Mouse (Mus musculus): Measurements from ENCODE around the gene Sbds. TPM values are rescaled to one million over a fixed set of nuclear protein-coding genes. Genes with fewer than 3 reads are reported as not detected.

Sbds gene
- total RNA-seq, 1 experiment, result 61.0 TPM

- no peak overlapping the region for H3K9ac ChIP-seq (ENCODE audit: insufficient read depth, low read depth, low read length, poor library complexity, severe bottlenecking)
- no peak for DNase-seq (ENCODE audit: low read depth, low spot score)
- H3K9me3 ChIP-seq (ENCODE audit: control insufficient read depth, insufficient read depth, low read depth, low read length), result no peaks in the 10 kb centered on the region
- no peak overlapping the region for H3K4me3 ChIP-seq (ENCODE audit: insufficient read depth in 1 of 2, low read depth in 1 of 2, low read length in 2 of 2, poor library complexity in 1 of 2, severe bottlenecking in 1 of 2)
- H3K4me1 ChIP-seq (ENCODE audit: control insufficient read depth in 2 of 2, insufficient read depth in 2 of 2, low read length in 2 of 2, poor library complexity in 1 of 2), result peaks cover 0 to 6% of the 10 kb centered on the region in 2 experiments; a peak in 1 of 4 replicates
- no peak overlapping the region for H3K27ac ChIP-seq (ENCODE audit: insufficient read depth, low read depth, low read length, poor library complexity, severe bottlenecking)
- TF ChIP-seq MAFK (IDR thresholded peaks at IDR 0.05; ENCODE audit: insufficient read depth, low read depth, low read length) (no peak), HCFC1 (IDR thresholded peaks at IDR 0.05; ENCODE audit: borderline replicate concordance, insufficient read depth, low read length) (no peak), ZC3H11A (IDR thresholded peaks at IDR 0.05; ENCODE audit: borderline replicate concordance, low read depth, low read length) (no peak)
- in situ Hi-C loops (cut with MboI; ENCODE audit: low sequenced_read_pairs in 2 of 2, unreplicated experiment in 2 of 2), result no loop called here
- H3K36me3 ChIP-seq (ENCODE audit: control insufficient read depth, insufficient read depth, low read length, poor library complexity, severe bottlenecking), result peaks cover 26% of the 10 kb centered on the region
These were observed 48.0 kb downstream of the Sbds start for GRCm38 (mm10) chr5:130207299-130207698.

- in situ Hi-C loops (cut with MboI; ENCODE audit: low sequenced_read_pairs in 2 of 2, unreplicated experiment in 2 of 2), result no loop called here
- H3K4me3 ChIP-seq (ENCODE audit: insufficient read depth in 1 of 2, low read depth in 1 of 2, low read length in 2 of 2, poor library complexity in 1 of 2, severe bottlenecking in 1 of 2), result no peak overlapping the region
- H3K36me3 ChIP-seq (ENCODE audit: control insufficient read depth, insufficient read depth, low read length, poor library complexity, severe bottlenecking), result peaks cover 18% of the 10 kb centered on the region
- H3K9me3 ChIP-seq (ENCODE audit: control insufficient read depth, insufficient read depth, low read depth, low read length), result no peaks in the 10 kb centered on the region
- DNase-seq (ENCODE audit: low read depth, low spot score), result no peak
- H3K9ac ChIP-seq (ENCODE audit: insufficient read depth, low read depth, low read length, poor library complexity, severe bottlenecking), result no peak overlapping the region
- no peak for TF ChIP-seq CHD2 (IDR thresholded peaks at IDR 0.05; ENCODE audit: low read depth, low read length)
- TF ChIP-seq ZNF384 (IDR thresholded peaks at IDR 0.05; ENCODE audit: low read depth, low read length), result no peak
- no peak for TF ChIP-seq HCFC1 (IDR thresholded peaks at IDR 0.05; ENCODE audit: borderline replicate concordance, insufficient read depth, low read length)
- no peak for TF ChIP-seq ZC3H11A (IDR thresholded peaks at IDR 0.05; ENCODE audit: borderline replicate concordance, low read depth, low read length)
- TF ChIP-seq MAFK (IDR thresholded peaks at IDR 0.05; ENCODE audit: insufficient read depth, low read depth, low read length), result no peak
- no peaks in the 10 kb centered on the region for H3K4me1 ChIP-seq (ENCODE audit: control insufficient read depth in 2 of 2, insufficient read depth in 2 of 2, low read length in 2 of 2, poor library complexity in 1 of 2)
- H3K27ac ChIP-seq (ENCODE audit: insufficient read depth, low read depth, low read length, poor library complexity, severe bottlenecking), result no peak overlapping the region
These were observed 49.8 kb downstream of the Sbds start for GRCm38 (mm10) chr5:130205441-130206023.

GRCm38 (mm10) chr5:130204560-130204959, 50.8 kb downstream of the Sbds start:
- H3K9ac ChIP-seq (ENCODE audit: insufficient read depth, low read depth, low read length, poor library complexity, severe bottlenecking), result no peak overlapping the region
- peaks cover 11% of the 10 kb centered on the region for H3K36me3 ChIP-seq (ENCODE audit: control insufficient read depth, insufficient read depth, low read length, poor library complexity, severe bottlenecking)
- DNase-seq (ENCODE audit: low read depth, low spot score), result no peak

DNA sequence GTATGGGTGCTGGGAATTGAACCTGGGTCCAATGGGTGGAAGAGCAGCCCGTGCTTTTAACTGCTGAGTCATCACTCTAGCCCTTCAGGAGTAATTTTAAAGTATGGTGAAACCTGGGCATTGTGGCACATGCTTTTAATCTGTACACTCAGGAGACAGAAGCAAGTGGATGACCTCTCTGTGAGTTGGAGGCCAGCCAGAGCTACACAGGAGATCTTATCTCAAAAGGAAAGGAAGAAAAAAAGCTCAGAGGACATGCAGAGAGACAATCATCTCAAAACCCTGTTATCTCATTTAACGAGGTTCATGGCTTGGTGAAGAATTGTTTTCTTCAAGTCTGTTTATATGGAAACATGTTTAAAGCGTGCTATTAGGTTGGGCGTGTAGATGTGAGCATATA, 51.4 kb downstream of the Sbds start:
- Histone ChIP-seq H3K36me3 (ENCODE audit: control insufficient read depth, insufficient read depth, low read length, poor library complexity, severe bottlenecking) (peaks cover 9% of the 10 kb centered on the region), H3K4me3 (ENCODE audit: insufficient read depth in 1 of 2, low read depth in 1 of 2, low read length in 2 of 2, poor library complexity in 1 of 2, severe bottlenecking in 1 of 2) (no peak overlapping the region), H3K4me1 (ENCODE audit: control insufficient read depth in 2 of 2, insufficient read depth in 2 of 2, low read length in 2 of 2, poor library complexity in 1 of 2) (no peaks in the 10 kb centered on the region), H3K27ac (ENCODE audit: insufficient read depth, low read depth, low read length, poor library complexity, severe bottlenecking) (no peak overlapping the region), H3K9ac (ENCODE audit: insufficient read depth, low read depth, low read length, poor library complexity, severe bottlenecking) (no peak overlapping the region), H3K9me3 (ENCODE audit: control insufficient read depth, insufficient read depth, low read depth, low read length) (no peaks in the 10 kb centered on the region)
- no peak for DNase-seq (ENCODE audit: low read depth, low spot score)
- TF ChIP-seq HCFC1 (IDR thresholded peaks at IDR 0.05; ENCODE audit: borderline replicate concordance, insufficient read depth, low read length) (no peak), ZNF384 (IDR thresholded peaks at IDR 0.05; ENCODE audit: low read depth, low read length) (no peak), MAFK (IDR thresholded peaks at IDR 0.05; ENCODE audit: insufficient read depth, low read depth, low read length) (peak; percentile 90)
- in situ Hi-C loops (cut with MboI; ENCODE audit: low sequenced_read_pairs in 2 of 2, unreplicated experiment in 2 of 2), result no loop called here

More at GRCm38 (mm10) chr5:130204560-130204959, 50.8 kb downstream of the Sbds start:
- Histone ChIP-seq H3K4me3 (ENCODE audit: insufficient read depth in 1 of 2, low read depth in 1 of 2, low read length in 2 of 2, poor library complexity in 1 of 2, severe bottlenecking in 1 of 2) (no peak overlapping the region), H3K4me1 (ENCODE audit: control insufficient read depth in 2 of 2, insufficient read depth in 2 of 2, low read length in 2 of 2, poor library complexity in 1 of 2) (no peaks in the 10 kb centered on the region), H3K27ac (ENCODE audit: insufficient read depth, low read depth, low read length, poor library complexity, severe bottlenecking) (no peak overlapping the region), H3K9me3 (ENCODE audit: control insufficient read depth, insufficient read depth, low read depth, low read length) (no peaks in the 10 kb centered on the region)
- in situ Hi-C loops (cut with MboI; ENCODE audit: low sequenced_read_pairs in 2 of 2, unreplicated experiment in 2 of 2), result no loop called here
- TF ChIP-seq MAFK (IDR thresholded peaks at IDR 0.05; ENCODE audit: insufficient read depth, low read depth, low read length), result no peak
- TF ChIP-seq HCFC1 (IDR thresholded peaks at IDR 0.05; ENCODE audit: borderline replicate concordance, insufficient read depth, low read length), result no peak
- no peak for TF ChIP-seq CHD2 (IDR thresholded peaks at IDR 0.05; ENCODE audit: low read depth, low read length)
- no peak for TF ChIP-seq ZC3H11A (IDR thresholded peaks at IDR 0.05; ENCODE audit: borderline replicate concordance, low read depth, low read length)
- TF ChIP-seq ZNF384 (IDR thresholded peaks at IDR 0.05; ENCODE audit: low read depth, low read length), result no peak
